Mouse (Mus musculus): ENCODE results near the gene Vmn1r60.
"Not testable (repeated sequence)": the region's sequence is repeated elsewhere in the genome, so short reads cannot be mapped to it uniquely, and the experiment has no call there.

The Vmn1r60 gene

GRCm38 (mm10) chr7:5547217-5547616 is at the start of gene Vmn1r60:
Vmn1r60 (minus strand) TSS chr7:5547317.
- not testable (repeated sequence) for DNase-seq (ENCODE audit: low read depth in 1 of 2, low spot score in 2 of 2)

- DNase-seq (ENCODE audit: low read depth in 1 of 2, low spot score in 2 of 2): not testable (repeated sequence)
These were observed 6.2 kb downstream of the Vmn1r60 start for GRCm38 (mm10) chr7:5540770-5541436.

- DNase-seq (ENCODE audit: low read depth in 1 of 2, low spot score in 2 of 2): not testable (repeated sequence)
These were observed 53.3 kb downstream of the Vmn1r60 start, which contains the start of gene Vmn2r28 for GRCm38 (mm10) chr7:5493856-5494255. Vmn2r28 (minus strand) TSS chr7:5493956.
